Mouse (Mus musculus): Measurements from ENCODE around the gene 2310061I04Rik. TPM values are rescaled to one million over a fixed set of nuclear protein-coding genes. Genes with fewer than 3 reads are reported as not detected.
"Not testable (repeated sequence)": the region's sequence is repeated elsewhere in the genome, so short reads cannot be mapped to it uniquely, and the experiment has no call there.

The 2310061I04Rik gene
- total RNA-seq (2014; fragmentation: Nextera tagmentation), result 32.7 and 45.0 TPM in 2 replicates
- 3.1 and 3.3 TPM in 2 replicates for total RNA-seq (2017)
- 163 and 185 TPM in 2 replicates for polyA plus RNA-seq (2012)

DNA sequence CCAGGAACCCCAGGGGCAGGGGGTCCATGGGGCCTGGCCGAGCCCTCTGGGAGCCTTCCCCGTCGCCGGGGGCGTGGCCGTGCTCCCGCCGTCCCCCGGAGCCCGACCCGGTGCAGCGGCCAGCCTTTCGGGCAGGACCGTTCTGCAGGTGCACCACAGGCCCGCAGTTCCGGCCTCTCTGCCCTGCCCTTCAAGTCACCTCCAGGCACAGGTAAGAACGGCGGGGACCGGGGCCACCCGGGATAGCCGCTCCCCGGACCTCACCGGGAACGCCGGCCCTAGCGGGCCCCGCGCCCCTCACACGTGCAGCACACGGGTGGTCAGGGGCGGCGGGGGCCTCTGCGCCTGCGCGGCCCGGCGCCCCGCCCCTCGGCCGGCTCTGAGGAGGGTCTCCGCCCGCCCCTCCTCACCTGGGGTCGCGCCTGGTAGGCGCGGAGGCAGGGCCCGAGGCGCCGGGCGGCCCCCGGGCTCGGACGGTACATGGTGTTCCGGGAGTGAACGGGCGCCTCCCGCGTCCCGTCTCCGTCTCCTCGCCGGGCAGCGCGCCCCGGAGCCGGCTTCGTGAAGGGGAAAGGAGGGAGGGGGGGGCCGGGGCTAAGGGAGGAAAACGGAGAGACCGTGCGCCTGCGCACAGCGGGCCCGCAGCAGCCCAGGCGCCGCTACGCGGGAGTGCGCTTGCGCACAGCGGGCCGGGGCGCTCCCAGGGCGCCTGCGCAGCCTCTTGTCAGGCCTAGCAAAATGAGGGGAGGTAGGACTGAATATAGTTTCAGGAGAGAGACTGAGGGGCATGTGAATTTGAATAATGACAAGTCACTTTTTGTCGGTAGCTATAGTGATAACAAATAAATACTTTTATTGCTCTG lies at the start of gene 2310061I04Rik:
2310061I04Rik (minus strand) TSS at position 651 of the 863 bp plus-strand sequence.
- Histone ChIP-seq H3K9me3 (replicated peaks) (no peaks in the 10 kb centered on the region), H3K4me3 (ENCODE audit: low read depth, low read length) (peak within 1 kb of the TSS; percentile 83), H3K4me1 (ENCODE audit: insufficient read depth, low read depth, low read length) (peaks cover 58% of the 10 kb centered on the region), H3K36me3 (replicated peaks) (peaks cover 67% of the 10 kb centered on the region), H3K27me3 (ENCODE audit: insufficient read depth, low read length) (no peaks in the 10 kb centered on the region)
- TF ChIP-seq GATA1 (IDR thresholded peaks at IDR 0.05; ENCODE audit: borderline replicate concordance, low read length) (no peak), GATA2 (IDR thresholded peaks at IDR 0.05; ENCODE audit: borderline replicate concordance, low read depth, low read length) (no peak), CTCF (IDR thresholded peaks at IDR 0.05; ENCODE audit: low read depth, low read length) (no peak), POLR2AphosphoS5 (IDR thresholded peaks at IDR 0.05; ENCODE audit: insufficient replicate concordance, low read depth, low read length) (no peak), TAL1 (conservative IDR thresholded peaks at IDR 0.05; ENCODE audit: low read depth, low read length) (no peak)
- ATAC-seq (ENCODE audit: extremely low read depth, insufficient number of reproducible peaks, low FRiP score, poor library complexity, severe bottlenecking), result peak; percentile 25; the same call in 1 of the 2 replicates
- DNase-seq (ENCODE audit: low spot score), result peak; percentile 98

DNA sequence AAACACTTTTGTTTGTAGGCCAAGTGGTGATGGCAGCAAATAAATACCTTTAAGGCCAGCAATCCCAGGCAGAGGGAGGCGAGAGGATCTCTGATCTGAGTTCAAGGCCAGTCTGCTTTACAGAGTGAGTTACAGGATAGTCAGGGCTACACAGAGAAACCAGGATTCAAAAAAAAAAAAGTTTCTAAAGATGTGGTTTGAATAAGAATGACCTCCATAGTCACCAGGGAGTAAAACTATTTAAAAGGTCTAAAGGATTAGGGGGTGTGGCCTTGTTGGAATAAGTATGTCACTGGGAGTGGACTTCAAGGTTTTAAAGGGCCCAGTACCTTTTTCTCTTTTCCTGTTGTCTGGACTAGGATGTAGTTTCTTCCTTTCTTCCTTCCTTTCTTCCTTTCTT lies 42.7 kb upstream of the 2310061I04Rik start:
- DNase-seq (ENCODE audit: low spot score), result no peak
- ATAC-seq (ENCODE audit: extremely low read depth, insufficient number of reproducible peaks, low FRiP score, poor library complexity, severe bottlenecking), result no peak
- H3K36me3 ChIP-seq (replicated peaks), result no peaks in the 10 kb centered on the region

DNA sequence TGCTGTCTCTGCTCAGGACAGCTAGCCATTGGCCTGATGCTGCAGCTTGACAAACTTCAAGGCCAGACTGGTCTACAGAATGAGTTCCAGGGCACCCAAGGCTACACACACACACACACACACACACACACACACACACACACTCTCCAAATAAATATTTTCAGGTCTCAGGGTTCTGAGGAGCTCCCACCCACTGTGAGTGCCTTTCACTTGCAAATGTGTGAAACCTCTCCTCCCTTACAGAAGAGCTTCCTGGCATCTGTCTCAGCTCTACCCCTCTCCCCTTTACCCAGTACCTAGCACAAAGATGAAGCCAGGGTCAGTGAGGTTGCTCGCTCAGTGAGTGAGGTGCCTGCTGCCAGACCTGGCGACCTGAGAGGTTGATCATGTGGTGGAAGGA lies 41.9 kb upstream of the 2310061I04Rik start:
- Histone ChIP-seq H3K9me3 (replicated peaks) (peaks cover 6% of the 10 kb centered on the region), H3K27me3 (ENCODE audit: insufficient read depth, low read length) (no peaks in the 10 kb centered on the region), H3K36me3 (replicated peaks) (no peaks in the 10 kb centered on the region), H3K4me1 (ENCODE audit: insufficient read depth, low read depth, low read length) (no peaks in the 10 kb centered on the region; the same call in 1 of the 2 replicates), H3K4me3 (ENCODE audit: low read depth, low read length) (no peak overlapping the region)
- ATAC-seq (ENCODE audit: extremely low read depth, insufficient number of reproducible peaks, low FRiP score, poor library complexity, severe bottlenecking) (no peak), DNase-seq (ENCODE audit: low spot score) (no peak)
- TF ChIP-seq GATA2 (IDR thresholded peaks at IDR 0.05; ENCODE audit: borderline replicate concordance, low read depth, low read length) (no peak), GATA1 (IDR thresholded peaks at IDR 0.05; ENCODE audit: borderline replicate concordance, low read length) (no peak), TAL1 (conservative IDR thresholded peaks at IDR 0.05; ENCODE audit: low read depth, low read length) (no peak), POLR2AphosphoS5 (IDR thresholded peaks at IDR 0.05; ENCODE audit: insufficient replicate concordance, low read depth, low read length) (no peak), CTCF (IDR thresholded peaks at IDR 0.05; ENCODE audit: low read depth, low read length) (no peak)

More for the DNA sequence above, 42.7 kb upstream of the 2310061I04Rik start:
- H3K4me1 ChIP-seq (ENCODE audit: insufficient read depth, low read depth, low read length), result no peaks in the 10 kb centered on the region; the same call in 1 of the 2 replicates
- H3K27me3 ChIP-seq (ENCODE audit: insufficient read depth, low read length), result no peaks in the 10 kb centered on the region
- TF ChIP-seq CTCF (IDR thresholded peaks at IDR 0.05; ENCODE audit: low read depth, low read length) (no peak), POLR2AphosphoS5 (IDR thresholded peaks at IDR 0.05; ENCODE audit: insufficient replicate concordance, low read depth, low read length) (no peak), GATA1 (IDR thresholded peaks at IDR 0.05; ENCODE audit: borderline replicate concordance, low read length) (no peak), TAL1 (conservative IDR thresholded peaks at IDR 0.05; ENCODE audit: low read depth, low read length) (no peak), GATA2 (IDR thresholded peaks at IDR 0.05; ENCODE audit: borderline replicate concordance, low read depth, low read length) (no peak)
- H3K4me3 ChIP-seq (ENCODE audit: low read depth, low read length), result no peak overlapping the region
- H3K9me3 ChIP-seq (replicated peaks), result peaks cover 6% of the 10 kb centered on the region

DNA sequence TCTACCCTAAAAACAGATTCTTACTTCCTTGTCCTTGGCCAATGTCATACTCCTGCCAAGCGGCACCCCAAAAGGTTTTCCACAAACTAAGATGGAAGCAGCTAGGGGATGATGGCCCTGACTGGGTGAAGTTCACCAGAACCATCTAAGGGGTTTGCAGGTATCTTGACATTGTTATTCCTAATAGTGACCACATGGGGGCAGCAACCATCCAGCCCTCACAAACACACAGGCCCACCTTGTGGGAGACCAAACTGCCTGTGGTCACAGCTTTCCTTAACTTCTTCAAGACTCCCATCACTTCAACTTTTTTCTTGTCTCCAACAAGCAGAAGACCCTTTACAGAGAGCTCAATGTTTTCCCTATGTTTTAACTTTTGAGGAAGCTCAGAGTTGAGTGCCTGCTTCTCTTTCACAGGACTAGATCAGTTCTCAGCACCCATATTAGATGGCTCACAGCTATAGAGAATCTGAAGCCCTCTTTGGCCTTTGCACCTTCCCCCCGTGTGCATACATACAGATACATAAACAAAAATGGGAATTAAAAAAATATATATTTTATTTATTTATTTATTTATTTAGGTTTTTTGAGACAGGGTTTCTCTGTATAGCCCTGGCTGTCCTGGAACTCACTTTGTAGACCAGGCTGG lies 40.6 kb upstream of the 2310061I04Rik start:
- no peaks in the 10 kb centered on the region; the same call in 1 of the 2 replicates for H3K4me1 ChIP-seq (ENCODE audit: insufficient read depth, low read depth, low read length)
- H3K27me3 ChIP-seq (ENCODE audit: insufficient read depth, low read length), result no peaks in the 10 kb centered on the region
- peak; percentile 43 for DNase-seq (ENCODE audit: low spot score)
- H3K9me3 ChIP-seq (replicated peaks), result peaks cover 6% of the 10 kb centered on the region
- TF ChIP-seq CTCF (IDR thresholded peaks at IDR 0.05; ENCODE audit: low read depth, low read length) (0 out of 2 replicates have a peak, but pooled peaks have one; percentile 68), GATA1 (IDR thresholded peaks at IDR 0.05; ENCODE audit: borderline replicate concordance, low read length) (no peak), GATA2 (IDR thresholded peaks at IDR 0.05; ENCODE audit: borderline replicate concordance, low read depth, low read length) (no peak), POLR2AphosphoS5 (IDR thresholded peaks at IDR 0.05; ENCODE audit: insufficient replicate concordance, low read depth, low read length) (no peak), TAL1 (conservative IDR thresholded peaks at IDR 0.05; ENCODE audit: low read depth, low read length) (no peak)
- H3K4me3 ChIP-seq (ENCODE audit: low read depth, low read length), result no peak overlapping the region
- H3K36me3 ChIP-seq (replicated peaks), result no peaks in the 10 kb centered on the region
- ATAC-seq (ENCODE audit: extremely low read depth, insufficient number of reproducible peaks, low FRiP score, poor library complexity, severe bottlenecking), result no peak; the same call in 1 of the 2 replicates

DNA sequence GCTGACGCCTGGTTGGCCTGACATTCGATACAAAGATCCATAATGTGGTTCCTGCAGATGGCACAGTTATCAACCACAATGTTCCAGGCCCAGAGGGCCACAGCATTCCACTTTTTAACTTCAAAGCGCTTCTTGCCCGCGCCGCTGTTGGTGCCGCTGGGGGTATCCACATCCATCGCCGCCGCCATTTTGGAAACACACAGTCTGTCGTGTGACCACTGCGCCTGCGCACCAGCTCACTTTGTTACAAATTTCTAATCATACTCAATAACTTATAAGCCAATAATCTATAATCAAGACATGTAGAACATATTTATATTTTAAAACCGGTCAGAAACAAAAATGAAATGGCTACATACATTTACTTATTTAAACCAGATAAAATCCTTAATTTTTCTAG lies 38.5 kb upstream of the 2310061I04Rik start:
- 0 out of 2 replicates have a peak, but pooled peaks have one; percentile 28 for ATAC-seq (ENCODE audit: extremely low read depth, insufficient number of reproducible peaks, low FRiP score, poor library complexity, severe bottlenecking)
- not testable (repeated sequence) for H3K9me3 ChIP-seq (replicated peaks); DNase-seq (ENCODE audit: low spot score); H3K27me3 ChIP-seq (ENCODE audit: insufficient read depth, low read length); H3K4me1 ChIP-seq (ENCODE audit: insufficient read depth, low read depth, low read length); H3K4me3 ChIP-seq (ENCODE audit: low read depth, low read length)
- H3K36me3 ChIP-seq (replicated peaks), result peaks cover 10% of the 10 kb centered on the region

DNA sequence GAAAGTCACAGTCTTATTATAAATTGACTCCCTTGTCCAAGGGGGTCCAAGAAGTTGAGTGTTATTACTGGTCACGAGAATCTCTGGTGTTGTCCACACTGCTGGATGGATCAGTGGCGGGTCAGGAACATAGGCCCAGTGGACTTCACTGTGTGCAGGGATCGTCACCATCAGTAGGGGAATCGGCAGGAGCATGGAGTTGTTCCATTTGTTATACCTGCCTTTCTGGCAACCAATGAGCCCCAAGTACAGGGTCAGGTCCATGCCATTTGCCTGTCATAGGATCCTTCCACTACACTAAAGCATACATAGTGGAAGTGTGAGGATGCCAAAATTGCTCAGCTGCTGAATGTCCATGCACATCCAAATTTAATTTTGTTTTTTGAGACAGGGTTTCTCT lies 35.4 kb upstream of the 2310061I04Rik start:
- no peak for ATAC-seq (ENCODE audit: extremely low read depth, insufficient number of reproducible peaks, low FRiP score, poor library complexity, severe bottlenecking)
- DNase-seq (ENCODE audit: low spot score), result no peak

More for the DNA sequence above, 35.4 kb upstream of the 2310061I04Rik start:
- Histone ChIP-seq H3K27me3 (ENCODE audit: insufficient read depth, low read length) (no peaks in the 10 kb centered on the region), H3K4me3 (ENCODE audit: low read depth, low read length) (no peak overlapping the region), H3K36me3 (replicated peaks) (peaks cover 41% of the 10 kb centered on the region), H3K4me1 (ENCODE audit: insufficient read depth, low read depth, low read length) (peaks cover 35% of the 10 kb centered on the region), H3K9me3 (replicated peaks) (no peaks in the 10 kb centered on the region)
- TF ChIP-seq GATA1 (IDR thresholded peaks at IDR 0.05; ENCODE audit: borderline replicate concordance, low read length) (no peak), TAL1 (conservative IDR thresholded peaks at IDR 0.05; ENCODE audit: low read depth, low read length) (no peak), GATA2 (IDR thresholded peaks at IDR 0.05; ENCODE audit: borderline replicate concordance, low read depth, low read length) (no peak), CTCF (IDR thresholded peaks at IDR 0.05; ENCODE audit: low read depth, low read length) (no peak), POLR2AphosphoS5 (IDR thresholded peaks at IDR 0.05; ENCODE audit: insufficient replicate concordance, low read depth, low read length) (no peak)

All from G1E (cell line).